10 mouse cellular contexts compared by ENCODE assay signal in genomic region chr1:181015558-181015957, GRCm38 (mm10). TPM values are rescaled to one million over a fixed set of nuclear protein-coding genes. Genes with fewer than 3 reads are reported as not detected.
DNase-seq lines count a peak whose midpoint lies in the region; ATAC-seq and TF ChIP-seq lines count a peak whose summit lies in the region.
"Had no signal": no experiment of that assay in that cellular context is flagged by ENCODE, and none has a peak within 500 bp of the region (broad histone marks: within the 10 kb centered on the region; RNA-seq: fewer than 3 reads in every experiment).

No protein-coding gene starts in this region.

- H3K9me3 ChIP-seq in liver, embryonic 16.5 days (replicated peaks; ENCODE audit: control insufficient read depth, low read length): no peaks in the 10 kb centered on the region
- no peaks in the 10 kb centered on the region for H3K9me3 ChIP-seq in liver, embryonic 11.5 days (ENCODE audit: control insufficient read depth, low read length)
- H3K9me3 ChIP-seq: liver, embryonic 13.5 days had no signal

- no peak for TF ChIP-seq POLR2A in bone marrow, adult 2 months (IDR thresholded peaks at IDR 0.05; ENCODE audit: borderline replicate concordance, control insufficient read depth, low read depth, low read length)

- H3K4me1 ChIP-seq in liver, embryonic 16.5 days (ENCODE audit: control insufficient read depth, low read depth, low read length): peaks cover 10% of the 10 kb centered on the region
- H3K4me1 ChIP-seq in liver, embryonic 11.5 days (replicated peaks; ENCODE audit: control insufficient read depth, insufficient read depth, low read length): peaks cover 7% of the 10 kb centered on the region
- no peaks in the 10 kb centered on the region for H3K4me1 ChIP-seq in bone marrow, adult 2 months (ENCODE audit: control insufficient read depth, insufficient read depth, low read length)

- peaks cover 28% of the 10 kb centered on the region for H3K27me3 ChIP-seq in liver, embryonic 16.5 days (ENCODE audit: control insufficient read depth, insufficient read depth, low read depth, low read length)
- peaks cover 18% of the 10 kb centered on the region for H3K27me3 ChIP-seq in liver, embryonic 11.5 days (replicated peaks; ENCODE audit: control insufficient read depth, insufficient read depth, low read length)

- H3K36me3 ChIP-seq in liver, embryonic 16.5 days (ENCODE audit: control insufficient read depth, insufficient read depth): no peaks in the 10 kb centered on the region
- H3K36me3 ChIP-seq in liver, embryonic 11.5 days (ENCODE audit: control insufficient read depth, insufficient read depth, low read length): no peaks in the 10 kb centered on the region
- H3K36me3 ChIP-seq: liver, embryonic 13.5 days had no signal

- no peak overlapping the region for H3K9ac ChIP-seq in liver, embryonic 16.5 days (ENCODE audit: low read depth, low read length)
- H3K9ac ChIP-seq in liver, embryonic 11.5 days (ENCODE audit: low read depth, low read length): no peak overlapping the region
- H3K9ac ChIP-seq: liver, embryonic 13.5 days had no signal

- peak overlapping the region; percentile 57; the same call in 1 of the 2 replicates for H3K27ac ChIP-seq in liver, embryonic 16.5 days (ENCODE audit: low read length)
- no peak overlapping the region for H3K27ac ChIP-seq in liver, embryonic 11.5 days (ENCODE audit: low read depth, low read length)
- peak overlapping the region; percentile 23; the same call in 1 of the 2 replicates for H3K27ac ChIP-seq in bone marrow, adult 2 months (ENCODE audit: control insufficient read depth, insufficient read depth, low read depth, low read length, poor library complexity)
- H3K27ac ChIP-seq: liver, embryonic 13.5 days had no signal

- H3K4me3 ChIP-seq in liver, embryonic 16.5 days (ENCODE audit: low read depth, low read length): no peak overlapping the region
- no peak overlapping the region for H3K4me3 ChIP-seq in liver, embryonic 11.5 days (ENCODE audit: low read depth, low read length)
- no peak overlapping the region for H3K4me3 ChIP-seq in bone marrow, adult 2 months (replicated peaks; ENCODE audit: control insufficient read depth, low read depth, low read length)
- H3K4me3 ChIP-seq: liver, embryonic 13.5 days had no signal

- ATAC-seq in liver, embryonic 16.5 days (ENCODE audit: low read depth): no peak
- ATAC-seq in liver, embryonic 11.5 days (replicated peaks; ENCODE audit: low FRiP score): no peak
- no peak for ATAC-seq in inflammation-experienced regulatory T-cells, adult 6 months

- no peak for TF ChIP-seq CTCF in bone marrow, adult 2 months (IDR thresholded peaks at IDR 0.05; ENCODE audit: control insufficient read depth, insufficient read depth, low read length)

- no peak overlapping the region for H3K4me2 ChIP-seq in liver, embryonic 16.5 days (ENCODE audit: low read depth, low read length)
- no peak overlapping the region for H3K4me2 ChIP-seq in liver, embryonic 11.5 days
- H3K4me2 ChIP-seq: liver, embryonic 13.5 days had no signal

- DNase-seq in liver, embryonic 11.5 days (ENCODE audit: low spot score): no peak
- peak; percentile 80 for DNase-seq in gonadal fat pad, adult 2 months (ENCODE audit: low read depth)
- DNase-seq in layer of hippocampus, adult 8-10 months (ENCODE audit: low spot score in 2 of 2): peak; percentile 24 to 41
- DNase-seq in skeletal muscle tissue, adult 2 months (ENCODE audit: low read depth, low spot score): peak; percentile 81
- DNase-seq in embryo, embryonic 10.5 days (ENCODE audit: low spot score): no peak
- DNase-seq: liver, embryonic 13.5 days had no signal

RNA-seq across cellular contexts. Expression of gene Ephx1, which starts 5.1 kb away (rescaled TPM):
- 10.1 and 11.3 TPM in 2 replicates for polyA plus RNA-seq in liver, embryonic 16.5 days (2015; fragmentation: Nextera tagmentation; extraction: Ambion mirVana)
- polyA plus RNA-seq in liver, embryonic 11.5 days (2014; fragmentation: Nextera tagmentation; extraction: Ambion mirVana): 1.6 and 1.7 TPM in 2 replicates
- polyA plus RNA-seq in bone marrow, adult 2 months (2011; ENCODE audit: insufficient read depth, insufficient read length, low replicate concordance, missing spikeins): 7.2 and 13.4 TPM in 2 replicates
- 57.6 and 57.7 TPM in 2 replicates for polyA plus RNA-seq in gonadal fat pad, adult 2 months (2012; rRNA removed)
- total RNA-seq in layer of hippocampus, adult 8-10 months (2022): 10 to 100 TPM; 31.7 to 53.2 (median 43.4) TPM
- 100 to 1,000 TPM in 2 of 3 experiments, 10 to 100 TPM in 1; 40.9 to 267 (median 215) TPM for polyA plus RNA-seq in inflammation-experienced regulatory T-cells, adult 6 months (2017; shearing (Covaris generic))

RNA-seq across cellular contexts. Expression of gene 9130409I23Rik, which starts 35.5 kb away (rescaled TPM):
- polyA plus RNA-seq in liver, embryonic 16.5 days (2015; fragmentation: Nextera tagmentation; extraction: Ambion mirVana): 0.15 TPM in 2 replicates
- not detected in 2 replicates for polyA plus RNA-seq in liver, embryonic 11.5 days (2014; fragmentation: Nextera tagmentation; extraction: Ambion mirVana)
- not detected in 2 replicates for polyA plus RNA-seq in bone marrow, adult 2 months (2011; ENCODE audit: insufficient read depth, insufficient read length, low replicate concordance, missing spikeins)
- not detected in 2 replicates for polyA plus RNA-seq in gonadal fat pad, adult 2 months (2012; rRNA removed)
- total RNA-seq in layer of hippocampus, adult 8-10 months (2022): under 1 TPM in 1 of 4 experiments, not detected in 3; 0.16 TPM
- not detected for polyA plus RNA-seq in inflammation-experienced regulatory T-cells, adult 6 months (2017; shearing (Covaris generic))
- total RNA-seq: adrenal gland, postnatal 4 days had no signal
- polyA plus RNA-seq: liver, embryonic 13.5 days had no signal

Comparison
In these comparisons a context has a peak if more than half of its experiments do, and no peak if none do; other contexts are left out.
1. DNase-seq: peak in gonadal fat pad, adult 2 months (single experiment), layer of hippocampus, adult 8-10 months (2 of 2) and skeletal muscle tissue, adult 2 months (single experiment); none in liver, embryonic 11.5 days (single experiment) and embryo, embryonic 10.5 days (single experiment).